Mouse (Mus musculus) CH12.LX (cell line): ENCODE data around the gene Kitl. TPM values are rescaled to one million over a fixed set of nuclear protein-coding genes. Genes with fewer than 3 reads are reported as not detected.

Experiments used
- DNase-seq: peaks from one replicate; pipeline ENCODE4 v3.0.0-alpha.2; 2013; ENCODE audit errors: extremely low read depth
- H3K27ac ChIP-seq: 2 replicates; pipeline ENCODE4 v1.5.1; 2012; ENCODE audit warnings: low read depth, mild to moderate bottlenecking, control low read depth, moderate library complexity; ENCODE audit not compliant: insufficient read depth
- H3K27me3 ChIP-seq: replicated peaks from 2 replicates; pipeline ENCODE3; 2012; ENCODE audit warnings: inconsistent platforms
- H3K36me3 ChIP-seq, 2 experiments: replicated peaks in 1 of 2; 2 replicates each; pipeline versions ENCODE3 to v1.6.1; 2012; ENCODE audit warnings: inconsistent platforms in 1 of 2, low read length in 1 of 2, mild to moderate bottlenecking in 1 of 2, mixed read lengths in 1 of 2, moderate library complexity in 1 of 2; ENCODE audit not compliant: control insufficient read depth in 1 of 2, insufficient read depth in 1 of 2
- H3K4me1 ChIP-seq, 2 experiments: 2 replicates each; pipeline ENCODE4 v1.6.1; 2012; ENCODE audit warnings: inconsistent platforms in 1 of 2, moderate library complexity in 1 of 2; ENCODE audit not compliant: insufficient read depth in 2 of 2, control insufficient read depth in 1 of 2
- H3K4me2 ChIP-seq: 2 replicates; pipeline ENCODE4 v1.6.1; 2012; ENCODE audit warnings: low read depth, mild to moderate bottlenecking, control low read depth; ENCODE audit not compliant: poor library complexity, insufficient read depth, severe bottlenecking
- H3K4me3 ChIP-seq, 3 experiments: fragments of 150-350 bp in 1 of 3; sonication (generic) in 1 of 3; replicated peaks in 1 of 3; 2 replicates each; pipeline versions ENCODE3 to v1.5.1; 2011 to 2012; ENCODE audit warnings: low read depth in 2 of 3, low read length in 2 of 3, mild to moderate bottlenecking in 2 of 3, moderate library complexity in 2 of 3, control low read depth in 1 of 3, improper control_type of control experiment in 1 of 3, inconsistent platforms in 1 of 3, mixed read lengths in 1 of 3; ENCODE audit not compliant: poor library complexity in 1 of 3
- H3K79me2 ChIP-seq: replicated peaks from 2 replicates; pipeline ENCODE4 v1.6.1; 2012; ENCODE audit warnings: mild to moderate bottlenecking, moderate library complexity; ENCODE audit not compliant: control insufficient read depth, poor library complexity, insufficient read depth, severe bottlenecking; ENCODE audit errors: extremely low read depth
- H3K9ac ChIP-seq: 2 replicates; pipeline ENCODE4 v1.6.1; 2012; ENCODE audit warnings: low read depth, mild to moderate bottlenecking, control low read depth, moderate library complexity; ENCODE audit not compliant: insufficient read depth
- H3K9me3 ChIP-seq: replicated peaks from 2 replicates; pipeline ENCODE3; 2012; ENCODE audit warnings: low read length, inconsistent platforms, mixed read lengths
- ELF1 ChIP-seq: IDR thresholded peaks from 2 replicates; pipeline ENCODE4 v1.6.1; 2014; ENCODE audit warnings: low read depth, mild to moderate bottlenecking, inconsistent platforms, low read length, improper control_type of control experiment
- EP300 ChIP-seq: IDR thresholded peaks from 2 replicates; pipeline ENCODE4 v1.6.1; 2011; ENCODE audit warnings: low read length, improper control_type of control experiment
- JUND ChIP-seq: conservative IDR thresholded peaks from 2 replicates; pipeline ENCODE4 v1.6.1; 2011; ENCODE audit warnings: low read depth, low read length, improper control_type of control experiment
- MEF2A ChIP-seq: IDR thresholded peaks from 2 replicates; pipeline ENCODE4 v1.6.1; 2014; ENCODE audit warnings: low read depth, mild to moderate bottlenecking, inconsistent platforms, low read length, improper control_type of control experiment, borderline replicate concordance
- MYC ChIP-seq: IDR thresholded peaks from 2 replicates; pipeline ENCODE4 v1.6.1; 2011; ENCODE audit warnings: low read depth, mild to moderate bottlenecking, improper control_type of control experiment, low read length
- PAX5 ChIP-seq: IDR thresholded peaks from 2 replicates; pipeline ENCODE4 v1.6.1; 2012; ENCODE audit warnings: low read length, inconsistent platforms, mixed read lengths
- SIN3A ChIP-seq: IDR thresholded peaks from 2 replicates; pipeline ENCODE4 v1.6.1; 2012; ENCODE audit warnings: low read length, improper control_type of control experiment, inconsistent platforms
- SMC3 ChIP-seq: IDR thresholded peaks from 2 replicates; pipeline ENCODE4 v1.6.1; 2011; ENCODE audit warnings: low read depth, low read length, improper control_type of control experiment
- TBP ChIP-seq: conservative IDR thresholded peaks from 2 replicates; pipeline ENCODE4 v1.6.1; 2011; ENCODE audit warnings: low read depth, low read length, improper control_type of control experiment
- TCF12 ChIP-seq: IDR thresholded peaks from 2 replicates; pipeline ENCODE4 v1.6.1; 2014; ENCODE audit warnings: low read depth, mild to moderate bottlenecking, inconsistent platforms, low read length, improper control_type of control experiment
- UBTF ChIP-seq: IDR thresholded peaks from 2 replicates; pipeline ENCODE4 v1.6.1; 2012; ENCODE audit warnings: low read depth, mild to moderate bottlenecking, inconsistent platforms, low read length, improper control_type of control experiment, moderate library complexity
- USF2 ChIP-seq: conservative IDR thresholded peaks from 2 replicates; pipeline ENCODE4 v1.6.1; 2011; ENCODE audit warnings: low read depth, low read length, improper control_type of control experiment
- ZC3H11A ChIP-seq: IDR thresholded peaks from 2 replicates; pipeline ENCODE4 v1.6.1; 2012; ENCODE audit warnings: low read depth, mild to moderate bottlenecking, inconsistent platforms, low read length, improper control_type of control experiment
- ZKSCAN1 ChIP-seq: IDR thresholded peaks from 2 replicates; pipeline ENCODE4 v1.6.1; 2012; ENCODE audit warnings: low read depth, inconsistent platforms, low read length, improper control_type of control experiment, borderline replicate concordance
- dilution Hi-C: fragments of 300-500 bp; cut with MboI; formaldehyde crosslinking; loops from 2 replicates; pipeline ENCODE4 v1.14.3; 2020; ENCODE audit warnings: low sequenced_read_pairs; ENCODE audit not compliant: extremely low pct_unique_long_range_greater_than_20kb, extremely low pct_ligation_motif_present
- in situ Hi-C: fragments of 300-500 bp; cut with MboI; formaldehyde crosslinking; loops from 3 replicates; pipeline ENCODE4 v1.14.3; 2019; ENCODE audit warnings: low sequenced_read_pairs, low pct_ligation_motif_present, low pct_unique_long_range_greater_than_20kb, mixed read lengths
- polyA plus RNA-seq: library from polyadenylated mRNA; unstranded; fragments of >175 nt; gene quantifications from 2 replicates; pipeline ENCODE4 v1.2.1, GENCODE M21; 2012; ENCODE audit warnings: low read depth; ENCODE audit not compliant: insufficient read length
- total RNA-seq, 2 experiments: library from RNA; depleted of rRNA; stranded (reverse); fragments of 300-350 nt in 1 of 2; fragments of >200 nt in 1 of 2; gene quantifications; 2 replicates each; pipeline ENCODE4 v1.2.3; 2012 to 2014

Gene Kitl
- total and polyA plus RNA-seq, 3 experiments: not detected

GRCm38 (mm10) chr10:100019246-100020195 is 4.1 kb downstream of the Kitl start:
- no peak overlapping the region for H3K27ac ChIP-seq
- no peaks in the 10 kb centered on the region for H3K79me2 ChIP-seq
- dilution Hi-C loops (no loop called here), in situ Hi-C loops (no loop called here)
- DNase-seq: no peak
- no peaks in the 10 kb centered on the region for H3K36me3 ChIP-seq
- no peak overlapping the region for H3K4me3 ChIP-seq
- TF ChIP-seq ZKSCAN1 (no peak), TCF12 (no peak), SMC3 (no peak), PAX5 (no peak)
- H3K9me3 ChIP-seq: peaks cover 68% of the 10 kb centered on the region
- no peaks in the 10 kb centered on the region for H3K27me3 ChIP-seq
- no peaks in the 10 kb centered on the region for H3K4me1 ChIP-seq
- no peak overlapping the region for H3K4me2 ChIP-seq
- H3K9ac ChIP-seq: no peak overlapping the region

DNA sequence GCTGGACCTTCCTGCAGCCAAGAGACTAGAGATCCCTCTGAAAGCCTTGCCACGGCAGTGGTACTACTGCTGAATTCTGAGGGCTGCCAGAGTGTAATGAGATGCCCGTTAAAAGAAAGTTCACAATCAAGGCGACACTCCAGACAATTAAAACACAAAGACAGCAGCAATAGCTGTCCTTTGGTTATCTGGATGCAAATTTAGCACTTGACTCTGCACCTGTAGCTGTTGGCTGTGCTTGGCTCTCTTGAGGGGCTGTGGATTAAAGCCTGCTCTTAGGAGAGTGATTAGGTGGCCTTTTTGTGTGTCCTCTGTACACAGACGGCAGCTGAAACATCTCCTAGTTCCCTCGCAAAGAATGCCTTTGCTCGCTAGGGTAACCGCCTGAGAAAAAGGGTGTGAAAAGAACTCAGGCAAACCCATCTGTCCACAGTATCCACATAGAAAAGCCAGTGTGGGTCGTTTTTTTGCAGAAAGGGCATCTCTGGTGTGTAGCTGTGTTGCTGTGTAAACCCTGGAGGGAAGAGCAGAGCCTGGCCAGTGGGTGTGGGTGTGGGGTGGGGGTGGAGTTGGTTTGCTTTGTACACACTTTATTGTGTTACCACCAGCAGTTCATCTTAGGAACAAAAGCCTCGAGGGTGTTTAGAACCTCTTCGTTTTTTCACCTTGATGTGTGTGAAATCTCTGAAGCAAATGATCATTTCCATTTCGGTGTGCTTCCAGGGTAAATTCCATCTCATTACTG is 6.8 kb downstream of the Kitl start:
- H3K4me3 ChIP-seq: no peak overlapping the region
- H3K9ac ChIP-seq: no peak overlapping the region
- H3K27ac ChIP-seq: no peak overlapping the region
- no peaks in the 10 kb centered on the region for H3K36me3 ChIP-seq
- no peaks in the 10 kb centered on the region for H3K79me2 ChIP-seq
- DNase-seq: no peak
- no peaks in the 10 kb centered on the region for H3K27me3 ChIP-seq
- in situ Hi-C loops (no loop called here), dilution Hi-C loops (no loop called here)
- no peak overlapping the region for H3K4me2 ChIP-seq
- no peak for TF ChIP-seq TBP
- TF ChIP-seq UBTF: no peak
- TF ChIP-seq USF2: no peak
- TF ChIP-seq SIN3A: no peak
- no peak for TF ChIP-seq SMC3
- no peak for TF ChIP-seq MYC
- no peak for TF ChIP-seq MEF2A
- no peak for TF ChIP-seq EP300
- no peak for TF ChIP-seq ZC3H11A
- no peak for TF ChIP-seq JUND
- TF ChIP-seq ELF1: no peak
- TF ChIP-seq, all 38 proteins: peak for 0
- H3K9me3 ChIP-seq: peaks cover 67% of the 10 kb centered on the region
- no peaks in the 10 kb centered on the region for H3K4me1 ChIP-seq
